11 mouse cellular contexts compared by ENCODE assay signal in the genomic region with DNA sequence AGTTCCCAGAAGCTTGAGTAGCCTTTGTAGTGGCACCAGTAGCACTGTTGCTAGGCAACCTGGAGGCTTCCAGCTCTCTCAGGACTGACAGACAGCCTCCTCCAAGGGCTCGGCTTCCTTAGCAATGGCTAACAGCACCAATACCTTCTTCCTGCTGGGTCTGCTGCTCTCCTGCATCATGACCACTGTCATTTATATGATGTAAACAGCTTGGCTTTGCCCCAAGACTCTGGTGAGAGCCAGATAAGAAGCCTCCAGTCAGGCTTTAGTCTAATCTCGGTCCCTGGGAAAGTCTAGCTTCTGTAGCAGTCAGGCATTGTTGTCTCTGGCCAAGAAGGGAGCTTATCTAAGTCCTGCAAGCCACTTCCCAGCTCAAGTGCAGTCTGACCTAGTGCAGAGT.
DNase-seq lines count a peak whose midpoint lies in the region; ATAC-seq and TF ChIP-seq lines count a peak whose summit lies in the region.
"Had no signal": no experiment of that assay in that cellular context is flagged by ENCODE, and none has a peak within 500 bp of the region (broad histone marks: within the 10 kb centered on the region; RNA-seq: fewer than 3 reads in every experiment).

No protein-coding gene starts in this region.

- no peak overlapping the region for H3K9ac ChIP-seq in midbrain, embryonic 13.5 days (replicated peaks)
- H3K9ac ChIP-seq: forebrain, embryonic 12.5 days had no signal

- H3K4me2 ChIP-seq in midbrain, embryonic 13.5 days (replicated peaks), result no peak overlapping the region
- H3K4me2 ChIP-seq: forebrain, embryonic 12.5 days had no signal

- H3K27ac ChIP-seq in layer of hippocampus, adult 2 months, result peak overlapping the region; percentile 64; the same call in 1 of the 2 replicates
- no peak overlapping the region for H3K27ac ChIP-seq in midbrain, embryonic 13.5 days
- H3K27ac ChIP-seq: forebrain, embryonic 12.5 days had no signal

- DNase-seq in layer of hippocampus, adult 2 months (ENCODE audit: low spot score in 2 of 2), result no peak
- DNase-seq in layer of hippocampus, adult 8-10 months (ENCODE audit: low spot score in 2 of 2), result no peak
- peak; percentile 65 for DNase-seq in brain, embryonic 14.5 days (ENCODE audit: low read depth)
- peak; percentile 71 to 79 for DNase-seq in heart, postnatal 10 days
- no peak for DNase-seq in layer of hippocampus, postnatal 10 days (ENCODE audit: low spot score in 2 of 2)
- DNase-seq in cerebellum, adult 11-12 months, result no peak
- DNase-seq in thymus, postnatal 14 days, result no peak
- DNase-seq: cerebellum, adult 9-10 months; kidney, adult 8-10 months had no signal

- intact Hi-C loops in heart, postnatal 10 days (cut with DNase I), result no loop called here

- peaks cover 18% of the 10 kb centered on the region for H3K4me1 ChIP-seq in midbrain, embryonic 13.5 days (replicated peaks)

- TF ChIP-seq CTCF in layer of hippocampus, adult 2 months (conservative IDR thresholded peaks at IDR 0.05), result no peak
- no peak for TF ChIP-seq CTCF in brain, embryonic 14.5 days (IDR thresholded peaks at IDR 0.05; ENCODE audit: borderline replicate concordance, extremely low read depth, insufficient read depth, insufficient read length)

- ATAC-seq in midbrain, embryonic 13.5 days, result peak; percentile 56; the same call in 1 of the 2 replicates

- no peak overlapping the region for H3K4me3 ChIP-seq in layer of hippocampus, adult 2 months
- H3K4me3 ChIP-seq in midbrain, embryonic 13.5 days (replicated peaks), result no peak overlapping the region
- H3K4me3 ChIP-seq: forebrain, embryonic 12.5 days had no signal

- H3K36me3 ChIP-seq in midbrain, embryonic 13.5 days, result no peaks in the 10 kb centered on the region
- H3K36me3 ChIP-seq: forebrain, embryonic 12.5 days had no signal

- 22% methylated on average over 2 of the region's 2 CpGs for WGBS in midbrain, embryonic 13.5 days

- 0 out of 2 replicates have a peak, but pooled peaks cover 4% of the 10 kb centered on the region for H3K9me3 ChIP-seq in midbrain, embryonic 13.5 days

- H3K27me3 ChIP-seq in midbrain, embryonic 13.5 days, result no peaks in the 10 kb centered on the region

- no peak for TF ChIP-seq POLR2A in brain, embryonic 14.5 days (IDR thresholded peaks at IDR 0.05; ENCODE audit: borderline replicate concordance, extremely low read depth, insufficient read depth, insufficient read length, poor library complexity, severe bottlenecking)

Comparison
In these comparisons a context has a peak if more than half of its experiments do, and no peak if none do; other contexts are left out.
1. DNase-seq: peak in brain, embryonic 14.5 days (single experiment) and heart, postnatal 10 days (2 of 2); none in layer of hippocampus, adult 2 months (0 of 2), layer of hippocampus, adult 8-10 months (0 of 2), layer of hippocampus, postnatal 10 days (0 of 2), cerebellum, adult 11-12 months (single experiment) and thymus, postnatal 14 days (single experiment).